Mouse (Mus musculus) ES-Bruce4 (cell line): Measurements from ENCODE around the gene Tcf12. TPM values are rescaled to one million over a fixed set of nuclear protein-coding genes. Genes with fewer than 3 reads are reported as not detected.

Experiments
- H3K27ac ChIP-seq: 2 replicates; pipeline ENCODE4 v1.5.1; 2012; ENCODE audit warnings: low read length, inconsistent platforms; ENCODE audit not compliant: insufficient read depth
- H3K27me3 ChIP-seq: 2 replicates; pipeline ENCODE4 v1.6.1; 2012; ENCODE audit warnings: mild to moderate bottlenecking, low read length, inconsistent platforms; ENCODE audit not compliant: control insufficient read depth, poor library complexity, insufficient read depth, severe bottlenecking
- H3K36me3 ChIP-seq: 2 replicates; pipeline ENCODE4 v1.6.1; 2012; ENCODE audit warnings: inconsistent platforms, mild to moderate bottlenecking, low read length, moderate library complexity; ENCODE audit not compliant: control insufficient read depth, poor library complexity, insufficient read depth, severe bottlenecking
- H3K4me1 ChIP-seq: one replicate; pipeline ENCODE4 v1.8.1; 2011; ENCODE audit warnings: low read length; ENCODE audit not compliant: control insufficient read depth, insufficient read depth
- H3K4me3 ChIP-seq: 2 replicates; pipeline ENCODE4 v1.5.1; 2011; ENCODE audit warnings: low read depth, mild to moderate bottlenecking, low read length
- H3K9ac ChIP-seq: 2 replicates; pipeline ENCODE4 v1.6.1; 2012; ENCODE audit warnings: low read depth, mild to moderate bottlenecking, inconsistent platforms; ENCODE audit not compliant: poor library complexity, severe bottlenecking
- H3K9me3 ChIP-seq: replicated peaks from 2 replicates; pipeline ENCODE4 v1.6.1; 2012; ENCODE audit warnings: mild to moderate bottlenecking, low read length, inconsistent platforms; ENCODE audit not compliant: control insufficient read depth, poor library complexity, insufficient read depth, severe bottlenecking
- CTCF ChIP-seq: IDR thresholded peaks from one replicate; pipeline ENCODE4 v1.8.1; 2011; ENCODE audit warnings: low read depth, low read length
- EP300 ChIP-seq: IDR thresholded peaks from 2 replicates; pipeline ENCODE4 v1.6.1; 2011; ENCODE audit warnings: low read depth, low read length; ENCODE audit not compliant: insufficient read depth
- POLR2A ChIP-seq: IDR thresholded peaks from one replicate; pipeline ENCODE4 v1.8.1; 2011; ENCODE audit warnings: low read length; ENCODE audit not compliant: insufficient read depth
- polyA plus RNA-seq: library from polyadenylated mRNA; stranded (reverse); fragments of >200 nt; gene quantifications from 2 replicates; pipeline ENCODE4 v1.2.4, GENCODE M21; 2011; ENCODE audit warnings: low read depth; ENCODE audit not compliant: missing spikeins, insufficient read depth, insufficient read length

Gene Tcf12
- polyA plus RNA-seq, 1 experiment: 52.6 TPM

GRCm38 (mm10) chr9:71877867-71878266, 233.8 kb downstream of the Tcf12 start:
- TF ChIP-seq POLR2A (no peak), CTCF (no peak), EP300 (no peak)
- no peaks in the 10 kb centered on the region for H3K9me3 ChIP-seq
- no peak overlapping the region for H3K4me3 ChIP-seq
- H3K4me1 ChIP-seq: peaks cover 3% of the 10 kb centered on the region
- no peaks in the 10 kb centered on the region for H3K36me3 ChIP-seq
- H3K27me3 ChIP-seq: no peaks in the 10 kb centered on the region
- H3K9ac ChIP-seq: no peak overlapping the region
- H3K27ac ChIP-seq: no peak overlapping the region

- no peaks in the 10 kb centered on the region for H3K36me3 ChIP-seq
Measured at GRCm38 (mm10) chr9:71874761-71875160, 236.9 kb downstream of the Tcf12 start.

GRCm38 (mm10) chr9:71874035-71874572, 237.6 kb downstream of the Tcf12 start:
- no peak overlapping the region for H3K4me3 ChIP-seq
- no peaks in the 10 kb centered on the region for H3K36me3 ChIP-seq
- H3K27me3 ChIP-seq: no peaks in the 10 kb centered on the region
- no peak overlapping the region for H3K9ac ChIP-seq
- H3K9me3 ChIP-seq: no peaks in the 10 kb centered on the region
- TF ChIP-seq EP300 (no peak), CTCF (no peak), POLR2A (no peak)
- no peak overlapping the region for H3K27ac ChIP-seq
- H3K4me1 ChIP-seq: peaks cover 1% of the 10 kb centered on the region

More at GRCm38 (mm10) chr9:71874761-71875160, 236.9 kb downstream of the Tcf12 start:
- H3K27me3 ChIP-seq: no peaks in the 10 kb centered on the region
- TF ChIP-seq CTCF (no peak), POLR2A (no peak)
- H3K4me3 ChIP-seq: no peak overlapping the region
- no peak overlapping the region for H3K9ac ChIP-seq
- H3K4me1 ChIP-seq: peaks cover 1% of the 10 kb centered on the region
- no peak overlapping the region for H3K27ac ChIP-seq
- no peaks in the 10 kb centered on the region for H3K9me3 ChIP-seq

DNA sequence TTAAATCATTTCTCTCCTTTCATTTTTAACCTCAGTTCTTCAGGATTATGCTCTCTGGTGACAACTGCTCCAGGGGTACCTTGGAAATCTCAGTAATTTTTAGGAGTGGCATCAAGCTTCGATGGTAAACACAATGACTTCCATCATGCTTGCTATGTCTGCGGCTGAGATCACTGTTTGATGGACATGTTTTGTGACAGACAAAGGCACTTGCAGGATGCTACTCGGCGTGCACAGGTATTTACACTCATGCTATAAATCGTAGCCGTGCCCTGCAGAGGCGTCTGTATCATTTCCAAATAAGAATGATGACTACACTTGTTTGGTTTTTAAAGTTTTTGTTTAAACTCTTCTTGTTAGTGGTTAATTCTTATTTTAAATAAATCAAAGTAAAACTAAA, 248.3 kb downstream of the Tcf12 start:
- Histone ChIP-seq H3K27me3 (no peaks in the 10 kb centered on the region), H3K9ac (no peak overlapping the region), H3K9me3 (no peaks in the 10 kb centered on the region)

GRCm38 (mm10) chr9:71861629-71862028, 250.0 kb downstream of the Tcf12 start:
- Histone ChIP-seq H3K4me3 (no peak overlapping the region), H3K9me3 (no peaks in the 10 kb centered on the region), H3K27me3 (no peaks in the 10 kb centered on the region), H3K27ac (no peak overlapping the region), H3K4me1 (no peaks in the 10 kb centered on the region), H3K9ac (no peak overlapping the region), H3K36me3 (no peaks in the 10 kb centered on the region; the same call in 1 of the 2 replicates)
- TF ChIP-seq POLR2A (no peak), CTCF (no peak)

More for the DNA sequence above, 248.3 kb downstream of the Tcf12 start:
- H3K4me3 ChIP-seq: no peak overlapping the region
- no peaks in the 10 kb centered on the region; the same call in 1 of the 2 replicates for H3K36me3 ChIP-seq
- TF ChIP-seq CTCF (no peak), POLR2A (no peak), EP300 (no peak)
- H3K4me1 ChIP-seq: no peaks in the 10 kb centered on the region
- H3K27ac ChIP-seq: no peak overlapping the region

GRCm38 (mm10) chr9:71857926-71858325, 253.7 kb downstream of the Tcf12 start:
- H3K27me3 ChIP-seq: no peaks in the 10 kb centered on the region
- H3K27ac ChIP-seq: no peak overlapping the region
- no peaks in the 10 kb centered on the region for H3K9me3 ChIP-seq
- H3K4me1 ChIP-seq: no peaks in the 10 kb centered on the region
- no peak overlapping the region for H3K4me3 ChIP-seq
- H3K36me3 ChIP-seq: peaks cover 7% of the 10 kb centered on the region
- TF ChIP-seq EP300: no peak
- TF ChIP-seq POLR2A: no peak
- TF ChIP-seq CTCF: no peak
- H3K9ac ChIP-seq: no peak overlapping the region
